Mouse (Mus musculus): Measurements from ENCODE around the gene Wdr62.
A peak's percentile ranks its signal among the peaks of the same experiment; 100 is the strongest.

DNA sequence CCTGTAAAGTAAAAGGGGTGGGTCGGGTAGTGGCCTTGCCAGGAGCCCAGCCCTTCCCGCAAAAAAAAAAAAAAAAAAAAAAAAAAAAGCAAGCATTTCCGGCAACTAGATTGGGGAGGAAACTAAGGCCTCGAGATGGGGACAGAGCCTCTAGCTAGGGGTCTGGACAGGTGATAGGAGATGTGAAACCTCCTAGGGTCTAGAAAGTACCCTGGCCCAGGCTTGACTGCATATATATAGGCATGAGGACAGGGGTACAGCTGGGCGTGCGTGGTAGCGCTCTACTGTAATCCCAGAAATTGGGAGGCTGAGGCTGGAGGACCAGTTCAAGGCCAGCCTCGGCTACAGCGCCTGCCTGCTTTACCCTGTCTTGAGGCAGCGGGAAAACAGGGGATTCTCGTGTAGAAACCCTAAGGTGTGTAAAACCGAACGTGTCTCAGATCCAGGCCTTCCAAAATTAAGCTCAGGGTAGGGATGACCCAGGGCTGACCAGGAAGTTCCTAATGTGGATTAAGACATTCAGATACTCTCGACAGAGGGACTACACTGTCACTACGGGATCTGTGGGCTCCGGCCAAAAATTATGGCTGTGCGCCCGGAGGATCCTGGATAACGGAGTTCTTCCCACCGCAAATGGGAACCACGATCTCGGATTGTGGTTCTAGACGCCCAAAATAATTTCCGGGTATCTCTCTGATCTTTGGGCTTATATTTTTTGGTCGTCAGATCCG is 86.0 kb downstream of the Wdr62 start:
- TF ChIP-seq CTCF (IDR thresholded peaks at IDR 0.05; ENCODE audit: borderline replicate concordance, insufficient read depth, low read length) (no peak), POLR2A (IDR thresholded peaks at IDR 0.05; ENCODE audit: low read depth, low read length) (peak; percentile 30; the same call in 1 of the 2 replicates)

All from embryonic fibroblast, embryonic 13.5 days (primary cell).